Mouse (Mus musculus): ENCODE measurements around the gene Vps16. TPM values are rescaled to one million over a fixed set of nuclear protein-coding genes. Genes with fewer than 3 reads are reported as not detected.

Gene Vps16
- polyA plus RNA-seq, 1 experiment from 2014 or later: 102 TPM

DNA sequence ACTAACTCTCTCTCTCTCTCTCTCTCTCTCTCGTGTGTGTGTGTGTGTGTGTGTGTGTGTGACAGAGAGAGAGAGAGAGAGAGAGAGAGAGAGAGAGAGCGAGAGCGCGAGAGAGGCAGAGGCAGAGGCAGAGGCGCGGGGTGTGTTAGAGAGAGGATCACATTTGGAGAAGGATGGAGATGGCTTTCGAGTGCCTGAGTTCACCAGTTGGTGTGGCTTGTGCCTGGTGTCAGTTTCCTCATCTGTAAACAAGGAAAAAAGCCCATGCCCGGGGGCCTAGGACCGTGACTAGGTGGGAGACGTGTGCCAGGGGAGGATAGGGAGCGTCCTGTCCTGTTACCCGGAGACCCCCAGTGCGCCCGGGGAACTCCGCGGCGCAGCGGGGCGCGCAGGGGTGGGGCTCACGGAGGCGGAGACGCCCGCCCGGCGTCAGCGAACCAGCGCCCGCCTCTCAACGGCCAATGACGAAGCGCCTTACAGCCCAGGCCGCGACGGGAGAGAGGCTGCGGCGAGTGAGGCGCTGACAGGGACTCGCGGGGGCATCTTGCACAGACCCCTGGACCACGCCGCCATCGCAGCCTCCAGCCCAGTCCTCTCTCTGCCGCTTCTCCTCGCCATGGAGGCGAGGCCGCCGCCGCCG, 25.8 kb downstream of the Vps16 start, which contains the start of gene Ptpra:
Gene Ptpra (plus strand): TSS at position 485 of the 640 bp plus-strand sequence.
- H3K4me1 ChIP-seq: peaks cover 41% of the 10 kb centered on the region
- peak within 1 kb of the TSS; percentile 94 for H3K27ac ChIP-seq (replicated peaks)
- ATAC-seq (ENCODE audit: low FRiP score): peak; percentile 98
- peak within 1 kb of the TSS; percentile 83 for H3K4me2 ChIP-seq
- H3K9ac ChIP-seq (replicated peaks): peak within 1 kb of the TSS; percentile 94
- no peaks in the 10 kb centered on the region for H3K27me3 ChIP-seq (replicated peaks)
- H3K36me3 ChIP-seq: no peaks in the 10 kb centered on the region
- peak within 1 kb of the TSS; percentile 91 for H3K4me3 ChIP-seq (replicated peaks)
- no peaks in the 10 kb centered on the region for H3K9me3 ChIP-seq (replicated peaks)
- 0% methylated on average over 46 of the region's 50 CpGs for WGBS

DNA sequence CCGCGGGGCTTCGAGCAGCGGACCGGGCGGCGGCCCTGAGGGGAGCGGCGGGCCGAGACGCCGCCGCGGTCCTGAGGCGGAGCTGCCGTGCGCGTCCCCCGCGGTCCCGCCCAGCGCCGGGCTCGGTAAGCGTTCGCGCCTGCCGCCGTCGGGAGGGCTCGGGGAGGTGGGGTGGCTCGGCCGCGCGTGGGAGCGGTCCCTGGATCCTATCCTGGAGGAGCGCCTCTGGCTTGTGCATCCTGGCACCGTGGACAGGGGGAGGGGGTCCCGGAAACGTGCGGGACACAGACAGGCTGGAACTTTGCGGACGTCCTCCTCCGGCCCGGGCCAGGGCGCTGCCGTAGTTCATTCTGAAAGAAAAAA, 26.3 kb downstream of the Vps16 start:
- peak; percentile 88 for ATAC-seq (ENCODE audit: low FRiP score)
- H3K9ac ChIP-seq (replicated peaks): peak overlapping the region; percentile 94
- peak overlapping the region; percentile 83 for H3K4me2 ChIP-seq
- H3K4me1 ChIP-seq: peaks cover 41% of the 10 kb centered on the region
- WGBS: under 1% methylated on average over 45 of the region's 47 CpGs
- H3K27ac ChIP-seq (replicated peaks): peak overlapping the region; percentile 94
- H3K36me3 ChIP-seq: no peaks in the 10 kb centered on the region
- no peaks in the 10 kb centered on the region for H3K27me3 ChIP-seq (replicated peaks)
- no peaks in the 10 kb centered on the region for H3K9me3 ChIP-seq (replicated peaks)
- H3K4me3 ChIP-seq (replicated peaks): peak overlapping the region; percentile 91

- Histone ChIP-seq H3K9ac (replicated peaks) (peak overlapping the region; percentile 94), H3K4me1 (peaks cover 41% of the 10 kb centered on the region), H3K9me3 (replicated peaks) (no peaks in the 10 kb centered on the region), H3K27ac (replicated peaks) (no peak overlapping the region), H3K27me3 (replicated peaks) (no peaks in the 10 kb centered on the region), H3K4me2 (peak overlapping the region; percentile 83), H3K36me3 (no peaks in the 10 kb centered on the region), H3K4me3 (replicated peaks) (peak overlapping the region; percentile 91)
- no peak for ATAC-seq (ENCODE audit: low FRiP score)
- whole genome bisulfite sequencing: 71% methylated on average over 14 of the region's 14 CpGs
Measured at GRCm38 (mm10) chr2:130451086-130451726, 27.1 kb downstream of the Vps16 start.

- Histone ChIP-seq H3K27me3 (replicated peaks) (no peaks in the 10 kb centered on the region), H3K4me1 (peaks cover 41% of the 10 kb centered on the region), H3K36me3 (no peaks in the 10 kb centered on the region), H3K4me3 (replicated peaks) (peak overlapping the region; percentile 91), H3K4me2 (peak overlapping the region; percentile 83), H3K9ac (replicated peaks) (peak overlapping the region; percentile 94), H3K9me3 (replicated peaks) (no peaks in the 10 kb centered on the region), H3K27ac (replicated peaks) (no peak overlapping the region)
- no peak for ATAC-seq (ENCODE audit: low FRiP score)
- 71% methylated on average over 3 of the region's 3 CpGs for WGBS
Measured at GRCm38 (mm10) chr2:130451727-130452090, 27.6 kb downstream of the Vps16 start.

GRCm38 (mm10) chr2:130452266-130452665, 28.1 kb downstream of the Vps16 start:
- Histone ChIP-seq H3K4me1 (peaks cover 41% of the 10 kb centered on the region), H3K4me3 (replicated peaks) (no peak overlapping the region), H3K4me2 (peak overlapping the region; percentile 9), H3K36me3 (no peaks in the 10 kb centered on the region), H3K27ac (replicated peaks) (no peak overlapping the region), H3K27me3 (replicated peaks) (no peaks in the 10 kb centered on the region), H3K9me3 (replicated peaks) (no peaks in the 10 kb centered on the region), H3K9ac (replicated peaks) (no peak overlapping the region)
- WGBS: 74% methylated on average over 2 of the region's 2 CpGs
- ATAC-seq (ENCODE audit: low FRiP score): no peak

DNA sequence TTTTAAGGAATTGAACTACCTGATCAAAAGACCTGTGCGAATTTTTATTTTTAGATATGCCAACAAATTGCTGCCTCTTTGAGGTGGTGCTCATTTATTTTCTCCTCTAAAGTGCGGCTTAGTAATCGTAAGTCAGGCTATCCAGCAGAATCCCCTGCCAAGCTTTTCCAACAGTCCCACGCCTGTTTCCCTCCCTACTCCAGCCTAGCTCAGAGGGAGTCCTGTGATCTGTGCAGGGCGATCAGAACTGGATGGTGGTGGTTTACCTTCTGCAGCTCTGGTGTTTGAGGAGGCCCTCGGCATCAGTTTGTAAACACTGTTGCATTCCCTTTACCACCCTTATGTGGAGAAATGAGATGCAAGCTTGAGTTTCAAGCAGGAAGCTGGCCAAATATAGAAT, 29.3 kb downstream of the Vps16 start:
- Histone ChIP-seq H3K9ac (replicated peaks) (no peak overlapping the region), H3K4me3 (replicated peaks) (no peak overlapping the region), H3K36me3 (no peaks in the 10 kb centered on the region), H3K4me2 (no peak overlapping the region), H3K27ac (replicated peaks) (no peak overlapping the region), H3K4me1 (peaks cover 41% of the 10 kb centered on the region), H3K9me3 (replicated peaks) (no peaks in the 10 kb centered on the region), H3K27me3 (replicated peaks) (no peaks in the 10 kb centered on the region)
- ATAC-seq (ENCODE audit: low FRiP score): no peak
- WGBS: 71% methylated on average over 6 of the region's 6 CpGs

GRCm38 (mm10) chr2:130454748-130455370, 30.7 kb downstream of the Vps16 start:
- Histone ChIP-seq H3K27ac (replicated peaks) (no peak overlapping the region), H3K9me3 (replicated peaks) (no peaks in the 10 kb centered on the region), H3K9ac (replicated peaks) (no peak overlapping the region), H3K36me3 (no peaks in the 10 kb centered on the region), H3K4me2 (no peak overlapping the region), H3K4me1 (peaks cover 32% of the 10 kb centered on the region), H3K4me3 (replicated peaks) (no peak overlapping the region), H3K27me3 (replicated peaks) (no peaks in the 10 kb centered on the region)
- no peak for ATAC-seq (ENCODE audit: low FRiP score)
- 70% methylated on average over 6 of the region's 6 CpGs for WGBS

DNA sequence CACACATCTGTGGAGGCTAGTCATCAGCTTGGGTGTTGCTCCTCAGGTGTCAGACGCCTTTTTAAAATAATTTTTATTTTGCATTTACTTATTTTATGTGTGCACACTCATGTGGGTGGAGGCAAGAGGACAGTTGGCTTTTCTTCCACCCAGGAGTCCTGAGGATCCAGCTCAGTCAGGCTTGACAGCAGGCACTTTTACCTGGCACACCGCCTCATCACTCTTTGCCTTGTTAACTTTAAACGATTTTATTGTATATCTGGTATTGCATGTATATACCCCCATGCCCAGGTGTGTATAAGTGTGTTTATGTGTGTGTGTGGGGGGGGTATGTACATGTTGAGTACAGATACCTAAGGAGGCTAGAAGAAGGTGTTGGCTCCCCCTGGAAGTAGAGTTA, 33.7 kb downstream of the Vps16 start:
- H3K4me2 ChIP-seq: no peak overlapping the region
- WGBS: 95% methylated on average over 3 of the region's 3 CpGs

DNA sequence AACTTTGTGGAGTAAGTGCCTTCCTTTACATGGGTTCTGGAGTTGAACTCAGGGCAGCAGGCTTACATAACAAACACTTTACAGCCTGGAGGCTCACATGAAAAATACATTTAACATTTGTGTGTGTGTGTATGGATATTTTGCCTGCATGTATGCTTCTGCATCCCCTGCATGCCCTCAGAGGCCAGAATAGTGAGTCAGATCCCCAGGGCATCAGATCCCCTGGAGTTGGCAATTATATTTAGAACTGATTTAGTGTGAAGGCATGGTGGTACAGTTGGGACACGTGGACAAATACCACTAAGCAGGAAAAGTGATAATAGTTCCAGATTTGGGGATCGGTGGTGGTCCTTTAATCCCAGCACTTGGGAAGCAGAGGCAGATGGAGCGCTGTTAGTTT, 35.4 kb downstream of the Vps16 start:
- Histone ChIP-seq H3K27ac (replicated peaks) (no peak overlapping the region), H3K9ac (replicated peaks) (no peak overlapping the region), H3K4me3 (replicated peaks) (no peak overlapping the region), H3K27me3 (replicated peaks) (no peaks in the 10 kb centered on the region), H3K4me1 (peaks cover 7% of the 10 kb centered on the region), H3K36me3 (0 out of 2 replicates have a peak, but pooled peaks cover 4% of the 10 kb centered on the region), H3K9me3 (replicated peaks) (no peaks in the 10 kb centered on the region), H3K4me2 (no peak overlapping the region)
- ATAC-seq (ENCODE audit: low FRiP score): no peak
- 90% methylated on average over 3 of the region's 3 CpGs for WGBS

More for the DNA sequence above, 33.7 kb downstream of the Vps16 start:
- H3K36me3 ChIP-seq: no peaks in the 10 kb centered on the region
- H3K4me1 ChIP-seq: peaks cover 16% of the 10 kb centered on the region
- no peaks in the 10 kb centered on the region for H3K9me3 ChIP-seq (replicated peaks)
- no peak overlapping the region for H3K4me3 ChIP-seq (replicated peaks)
- H3K27ac ChIP-seq (replicated peaks): no peak overlapping the region
- no peak for ATAC-seq (ENCODE audit: low FRiP score)
- H3K9ac ChIP-seq (replicated peaks): no peak overlapping the region
- no peaks in the 10 kb centered on the region for H3K27me3 ChIP-seq (replicated peaks)

DNA sequence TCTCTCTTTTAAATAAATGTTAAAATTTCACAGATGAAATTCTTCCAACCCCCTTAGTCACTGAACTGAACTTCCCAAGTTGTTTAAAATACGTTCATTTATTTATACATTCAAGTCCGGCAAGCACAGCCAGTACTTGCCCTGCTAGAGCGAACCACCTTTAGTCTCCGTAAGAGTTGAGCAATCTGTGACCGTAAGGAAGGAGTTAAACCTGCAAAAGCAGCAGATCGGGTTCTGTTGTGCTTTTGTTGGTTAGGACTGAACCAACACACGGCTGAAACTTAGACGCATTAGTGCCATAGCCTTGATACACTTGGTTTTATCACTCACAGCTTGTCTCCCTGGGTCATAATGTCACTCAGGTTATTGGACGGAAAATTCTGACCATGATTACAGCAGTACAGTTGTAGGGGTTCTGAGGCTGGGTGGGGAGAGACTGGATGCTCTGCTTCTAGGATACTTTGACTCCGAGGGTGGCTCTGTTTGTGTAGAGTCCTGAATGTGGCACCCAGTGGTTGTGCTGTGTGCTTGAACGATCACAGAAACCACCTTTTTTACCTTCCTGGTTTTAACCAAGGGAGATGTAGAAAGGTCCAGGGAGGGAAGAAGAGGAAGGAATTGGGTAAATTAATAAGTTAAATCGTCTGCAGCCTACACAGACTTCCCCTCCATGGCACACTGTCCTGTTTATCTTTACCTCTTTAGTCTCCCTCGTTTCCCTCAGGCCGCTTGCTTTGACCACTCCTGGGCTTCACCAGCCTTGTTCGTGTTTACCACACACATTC, 37.3 kb downstream of the Vps16 start:
- Histone ChIP-seq H3K27ac (replicated peaks) (no peak overlapping the region), H3K4me2 (no peak overlapping the region), H3K9me3 (replicated peaks) (no peaks in the 10 kb centered on the region), H3K4me3 (replicated peaks) (no peak overlapping the region), H3K36me3 (0 out of 2 replicates have a peak, but pooled peaks cover 4% of the 10 kb centered on the region), H3K27me3 (replicated peaks) (no peaks in the 10 kb centered on the region), H3K9ac (replicated peaks) (no peak overlapping the region), H3K4me1 (peaks cover 6% of the 10 kb centered on the region)
- 72% methylated on average over 15 of the region's 15 CpGs for WGBS
- ATAC-seq (ENCODE audit: low FRiP score): no peak

DNA sequence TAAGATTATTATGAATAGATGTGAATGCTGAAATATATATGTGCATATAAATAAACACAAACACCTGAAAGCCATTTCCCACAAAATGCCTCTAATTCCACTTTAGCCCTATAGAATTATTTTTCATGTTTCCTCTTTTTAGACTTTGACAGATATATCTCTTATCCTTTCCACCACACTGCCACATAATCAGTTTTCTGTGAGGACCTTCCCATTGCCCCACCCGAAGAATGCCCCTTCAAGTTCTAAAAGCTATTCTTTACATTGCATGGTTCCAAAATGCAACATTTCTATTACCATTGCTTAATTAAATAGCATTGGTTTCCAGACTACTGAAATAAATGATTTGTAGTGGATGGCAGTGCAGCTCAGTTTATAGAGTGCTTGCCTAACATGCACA, 42.3 kb downstream of the Vps16 start:
- Histone ChIP-seq H3K4me1 (peaks cover 20% of the 10 kb centered on the region), H3K9ac (replicated peaks) (no peak overlapping the region), H3K4me3 (replicated peaks) (no peak overlapping the region), H3K36me3 (0 out of 2 replicates have a peak, but pooled peaks cover 4% of the 10 kb centered on the region), H3K4me2 (no peak overlapping the region), H3K27me3 (replicated peaks) (no peaks in the 10 kb centered on the region), H3K27ac (replicated peaks) (no peak overlapping the region), H3K9me3 (replicated peaks) (no peaks in the 10 kb centered on the region)
- WGBS: 83% methylated on average over 1 of the region's 1 CpGs
- no peak for ATAC-seq (ENCODE audit: low FRiP score)

Data from neural tube, embryonic 15.5 days (tissue).